Mouse (Mus musculus) liver, embryonic 14.5 days (tissue): ENCODE results near the gene Fem1a. TPM values are rescaled to one million over a fixed set of nuclear protein-coding genes. Genes with fewer than 3 reads are reported as not detected.

Experiments
- ATAC-seq: fragments of 200-750 bp; cut with Nextera tagmentation; 2 replicates; pipeline ENCODE4 v1.8.0; 2017; ENCODE audit warnings: moderate number of reproducible peaks, mild to moderate bottlenecking, moderate library complexity; ENCODE audit not compliant: insufficient read depth
- DNase-seq, 3 experiments: peaks; one replicate each; pipeline ENCODE4 v3.0.0-alpha.2; 2012 to 2013; ENCODE audit warnings: low read depth in 3 of 3, low spot score in 3 of 3
- H3K27ac ChIP-seq: fragments of 300-500 bp; sonication (generic); 2 replicates; pipeline ENCODE4 v1.5.1; 2014; ENCODE audit warnings: moderate library complexity, mild to moderate bottlenecking, control low read depth, inconsistent platforms
- H3K27me3 ChIP-seq: fragments of 300-500 bp; sonication (generic); 2 replicates; pipeline ENCODE4 v1.6.1; 2014; ENCODE audit warnings: mild to moderate bottlenecking, low read length, moderate library complexity; ENCODE audit not compliant: control insufficient read depth, insufficient read depth
- H3K36me3 ChIP-seq: fragments of 300-500 bp; sonication (generic); replicated peaks from 2 replicates; pipeline ENCODE4 v1.6.1; 2014; ENCODE audit warnings: low read depth; ENCODE audit not compliant: control insufficient read depth, insufficient read depth
- H3K4me1 ChIP-seq, 2 experiments: fragments of 200-500 bp in 1 of 2; fragments of 300-500 bp in 1 of 2; sonication (generic) in 1 of 2; replicated peaks; 2 replicates each; pipeline ENCODE4 v1.6.1; 2012 to 2014; ENCODE audit warnings: antibody characterized with exemption in 1 of 2, inconsistent platforms in 1 of 2, low read length in 1 of 2; ENCODE audit not compliant: control insufficient read depth in 2 of 2, insufficient read depth in 2 of 2
- H3K4me2 ChIP-seq: fragments of 300-500 bp; sonication (generic); 2 replicates; pipeline ENCODE4 v1.6.1; 2014; ENCODE audit warnings: low read depth, mild to moderate bottlenecking, control low read depth, moderate library complexity
- H3K4me3 ChIP-seq, 2 experiments: fragments of 200-500 bp in 1 of 2; fragments of 300-500 bp in 1 of 2; sonication (generic) in 1 of 2; 2 replicates each; pipeline ENCODE4 v1.5.1; 2012 to 2014; ENCODE audit warnings: low read depth in 2 of 2, low read length in 2 of 2, mild to moderate bottlenecking in 2 of 2, control low read depth in 1 of 2, inconsistent platforms in 1 of 2, moderate library complexity in 1 of 2; ENCODE audit not compliant: insufficient read depth in 1 of 2
- H3K9ac ChIP-seq: fragments of 300-500 bp; sonication (generic); replicated peaks from 2 replicates; pipeline ENCODE4 v1.6.1; 2014; ENCODE audit warnings: mild to moderate bottlenecking, control low read depth, moderate library complexity
- H3K9me3 ChIP-seq: fragments of 300-500 bp; sonication (generic); 2 replicates; pipeline ENCODE4 v1.6.1; 2016; ENCODE audit warnings: low read length, mixed read lengths; ENCODE audit not compliant: control insufficient read depth
- CTCF ChIP-seq: IDR thresholded peaks from 2 replicates; pipeline ENCODE4 v1.5.1; 2016; ENCODE audit warnings: antibody characterized with exemption, low read depth, control low read depth
- EP300 ChIP-seq: IDR thresholded peaks from 2 replicates; pipeline ENCODE4 v1.6.1; 2016; ENCODE audit warnings: antibody characterized with exemption, low read depth
- WGBS: fragments of 180-500 bp; shearing (Covaris S2); extraction: QIAGEN DNeasy Blood & Tissue Kit; methylation state at CpG from one replicate; pipeline ENCODE4 v1.1.7; 2014; ENCODE audit not compliant: insufficient replicate concordance; 5-methylcytosine and 5-hydroxymethylcytosine counted together
- polyA plus RNA-seq, 2 experiments: library from polyadenylated mRNA; depleted of rRNA in 1 of 2; stranded (reverse) in 1 of 2; unstranded in 1 of 2; fragments of >200 nt; fragmentation: Nextera tagmentation in 1 of 2; extraction: Ambion mirVana in 1 of 2; gene quantifications; 2 replicates each; pipeline versions ENCODE4 v1.2.1 to v1.2.3; 2012 to 2014

Fem1a gene
- polyA plus RNA-seq, 2 experiments: 4.9 to 5.8 TPM

GRCm38 (mm10) chr17:56293291-56293690 is 36.7 kb downstream of the Fem1a start:
- H3K9ac ChIP-seq: no peak overlapping the region
- H3K36me3 ChIP-seq: no peaks in the 10 kb centered on the region
- TF ChIP-seq EP300 (no peak), CTCF (no peak)
- DNase-seq: no peak
- 15% methylated on average over 1 of the region's 1 CpGs for WGBS
- no peak overlapping the region for H3K4me2 ChIP-seq
- no peaks in the 10 kb centered on the region; the same call in 1 of the 2 replicates for H3K27me3 ChIP-seq
- H3K9me3 ChIP-seq: no peaks in the 10 kb centered on the region
- no peak overlapping the region for H3K27ac ChIP-seq
- no peak overlapping the region for H3K4me3 ChIP-seq
- peaks cover 25 to 32% of the 10 kb centered on the region in 2 experiments for H3K4me1 ChIP-seq
- ATAC-seq: no peak

GRCm38 (mm10) chr17:56294241-56294640 is 37.6 kb downstream of the Fem1a start:
- no peak overlapping the region for H3K4me3 ChIP-seq
- H3K27ac ChIP-seq: no peak overlapping the region
- no peak overlapping the region for H3K9ac ChIP-seq
- ATAC-seq (no peak), DNase-seq (no peak)
- no peaks in the 10 kb centered on the region; the same call in 1 of the 2 replicates for H3K27me3 ChIP-seq
- H3K4me1 ChIP-seq: peaks cover 15 to 23% of the 10 kb centered on the region in 2 experiments
- H3K9me3 ChIP-seq: no peaks in the 10 kb centered on the region
- TF ChIP-seq EP300 (no peak), CTCF (no peak)
- H3K36me3 ChIP-seq: no peaks in the 10 kb centered on the region
- H3K4me2 ChIP-seq: no peak overlapping the region
- 84% methylated on average over 19 of the region's 19 CpGs for WGBS

- no peak overlapping the region for H3K9ac ChIP-seq
- no peak overlapping the region for H3K4me2 ChIP-seq
- H3K36me3 ChIP-seq: no peaks in the 10 kb centered on the region
- H3K27me3 ChIP-seq: no peaks in the 10 kb centered on the region; the same call in 1 of the 2 replicates
- no peak overlapping the region for H3K27ac ChIP-seq
- 31% methylated on average over 1 of the region's 1 CpGs for WGBS
- H3K4me3 ChIP-seq: no peak overlapping the region
- DNase-seq: no peak
- H3K4me1 ChIP-seq: peaks cover 4 to 6% of the 10 kb centered on the region in 2 experiments; a peak in 3 of 4 replicates
- ATAC-seq: no peak
- H3K9me3 ChIP-seq: no peaks in the 10 kb centered on the region
- TF ChIP-seq CTCF (no peak), EP300 (no peak)
These were observed 39.6 kb downstream of the Fem1a start for GRCm38 (mm10) chr17:56296201-56296600.

GRCm38 (mm10) chr17:56298238-56298637 is 41.6 kb downstream of the Fem1a start:
- Histone ChIP-seq H3K27ac (no peak overlapping the region), H3K4me1 (peaks cover 9 to 11% of the 10 kb centered on the region in 2 experiments), H3K4me3 (no peak overlapping the region), H3K36me3 (no peaks in the 10 kb centered on the region), H3K4me2 (no peak overlapping the region), H3K27me3 (no peaks in the 10 kb centered on the region; the same call in 1 of the 2 replicates), H3K9me3 (no peaks in the 10 kb centered on the region), H3K9ac (no peak overlapping the region)
- DNase-seq (no peak), ATAC-seq (no peak)
- TF ChIP-seq CTCF (no peak), EP300 (no peak)
- 82% methylated on average over 1 of the region's 1 CpGs for WGBS

- ATAC-seq (no peak), DNase-seq (no peak)
- TF ChIP-seq CTCF: no peak
- TF ChIP-seq EP300: no peak
- WGBS: 77% methylated on average over 9 of the region's 9 CpGs
- Histone ChIP-seq H3K4me1 (peaks cover 11 to 14% of the 10 kb centered on the region in 2 experiments), H3K9me3 (no peaks in the 10 kb centered on the region), H3K36me3 (peaks cover 5% of the 10 kb centered on the region), H3K27me3 (no peaks in the 10 kb centered on the region; the same call in 1 of the 2 replicates), H3K27ac (no peak within 1 kb of the TSS), H3K9ac (no peak within 1 kb of the TSS), H3K4me2 (no peak within 1 kb of the TSS), H3K4me3 (no peak within 1 kb of the TSS)
These were observed 43.6 kb downstream of the Fem1a start, which contains the start of gene Arrdc5 for GRCm38 (mm10) chr17:56300186-56300585. Gene Arrdc5, minus strand, starts transcription at chr17:56300286.
